Mouse (Mus musculus) embryonic facial prominence, embryonic 12.5 days (tissue): ENCODE results near the gene Cyp4x1. TPM values are rescaled to one million over a fixed set of nuclear protein-coding genes. Genes with fewer than 3 reads are reported as not detected.

Experiments used
- ATAC-seq: fragments of 200-750 bp; cut with Nextera tagmentation; 2 replicates; pipeline ENCODE4 v1.8.0; 2017; ENCODE audit not compliant: insufficient number of reproducible peaks, insufficient read depth, low FRiP score, low TSS enrichment
- H3K27ac ChIP-seq: fragments of 300-500 bp; sonication (generic); 2 replicates; pipeline ENCODE4 v1.5.1; 2016; ENCODE audit warnings: mild to moderate bottlenecking
- H3K27me3 ChIP-seq: fragments of 300-500 bp; sonication (generic); 2 replicates; pipeline ENCODE4 v1.6.1; 2016; ENCODE audit warnings: mild to moderate bottlenecking, moderate library complexity
- H3K36me3 ChIP-seq: fragments of 300-500 bp; sonication (generic); 2 replicates; pipeline ENCODE4 v1.6.1; 2016; ENCODE audit warnings: mild to moderate bottlenecking
- H3K4me1 ChIP-seq: fragments of 300-500 bp; sonication (generic); 2 replicates; pipeline ENCODE4 v1.6.1; 2016
- H3K4me2 ChIP-seq: fragments of 300-500 bp; sonication (generic); replicated peaks from 2 replicates; pipeline ENCODE4 v1.6.1; 2016; ENCODE audit warnings: mild to moderate bottlenecking, moderate library complexity
- H3K4me3 ChIP-seq: fragments of 300-500 bp; sonication (generic); 2 replicates; pipeline ENCODE4 v1.5.1; 2016; ENCODE audit warnings: mild to moderate bottlenecking
- H3K9ac ChIP-seq: fragments of 300-500 bp; sonication (generic); 2 replicates; pipeline ENCODE4 v1.6.1; 2016; ENCODE audit warnings: mild to moderate bottlenecking, moderate library complexity
- H3K9me3 ChIP-seq: fragments of 300-500 bp; sonication (generic); 2 replicates; pipeline ENCODE4 v1.6.1; 2016; ENCODE audit warnings: mild to moderate bottlenecking, moderate library complexity
- WGBS: fragments of 180-500 bp; shearing (Covaris S2); methylation state at CpG from one replicate; pipeline ENCODE4 v1.1.7; 2016; 5-methylcytosine and 5-hydroxymethylcytosine counted together
- polyA plus RNA-seq: library from polyadenylated mRNA; unstranded; fragments of >200 nt; fragmentation: Nextera tagmentation; extraction: Ambion mirVana; gene quantifications from 2 replicates; pipeline ENCODE4 v1.2.1, GENCODE M21; 2016

The Cyp4x1 gene
- polyA plus RNA-seq, 1 experiment from 2014 or later, result 0.51 TPM

DNA sequence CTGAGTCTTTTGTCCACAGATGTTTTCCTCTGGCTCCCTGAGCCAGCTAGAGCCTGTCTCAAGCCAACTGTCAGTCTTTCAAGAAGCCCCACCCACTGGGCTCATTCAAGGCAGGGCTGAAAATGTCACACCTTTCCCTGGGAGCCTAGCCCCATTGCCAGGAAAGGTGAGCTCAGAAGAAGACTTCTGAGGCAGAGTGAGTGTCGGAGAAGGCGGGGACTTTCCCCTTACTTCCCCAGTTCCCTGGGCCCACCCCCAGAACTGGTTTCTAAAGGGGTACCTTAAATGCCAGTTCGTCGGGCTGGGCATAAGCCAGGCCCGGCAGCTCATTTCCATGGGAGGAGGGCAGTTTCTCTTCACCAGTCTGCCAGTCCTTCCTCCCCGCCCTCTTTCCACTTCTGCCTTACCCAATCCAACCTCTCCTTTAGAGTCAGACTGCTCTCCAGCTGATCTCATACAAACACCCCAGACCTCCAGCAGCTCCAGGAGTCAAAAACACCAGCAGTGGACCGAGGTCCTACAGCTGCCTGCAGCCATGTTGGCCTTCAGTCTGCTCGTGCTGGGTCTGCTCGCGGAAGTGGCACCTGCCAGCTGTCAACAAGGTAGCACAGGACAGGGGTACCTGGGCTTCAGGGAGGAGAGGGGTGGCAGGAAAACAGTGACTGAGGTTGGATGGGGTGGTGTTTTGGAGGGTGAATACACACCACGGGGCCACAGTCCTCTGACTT is 45.3 kb downstream of the Cyp4x1 start, which contains the start of gene Pdzk1ip1:
Pdzk1ip1 (plus strand) TSS at position 98 of the 728 bp plus-strand sequence.
- Histone ChIP-seq H3K9ac (no peak within 1 kb of the TSS), H3K27me3 (peaks cover 38% of the 10 kb centered on the region), H3K9me3 (no peaks in the 10 kb centered on the region), H3K4me1 (no peaks in the 10 kb centered on the region), H3K4me2 (no peak within 1 kb of the TSS), H3K36me3 (no peaks in the 10 kb centered on the region), H3K4me3 (0 out of 2 replicates have a peak within 1 kb of the TSS, but pooled peaks have one; percentile 1), H3K27ac (no peak within 1 kb of the TSS)
- 25% methylated on average over 11 of the region's 11 CpGs for WGBS
- ATAC-seq, result no peak

DNA sequence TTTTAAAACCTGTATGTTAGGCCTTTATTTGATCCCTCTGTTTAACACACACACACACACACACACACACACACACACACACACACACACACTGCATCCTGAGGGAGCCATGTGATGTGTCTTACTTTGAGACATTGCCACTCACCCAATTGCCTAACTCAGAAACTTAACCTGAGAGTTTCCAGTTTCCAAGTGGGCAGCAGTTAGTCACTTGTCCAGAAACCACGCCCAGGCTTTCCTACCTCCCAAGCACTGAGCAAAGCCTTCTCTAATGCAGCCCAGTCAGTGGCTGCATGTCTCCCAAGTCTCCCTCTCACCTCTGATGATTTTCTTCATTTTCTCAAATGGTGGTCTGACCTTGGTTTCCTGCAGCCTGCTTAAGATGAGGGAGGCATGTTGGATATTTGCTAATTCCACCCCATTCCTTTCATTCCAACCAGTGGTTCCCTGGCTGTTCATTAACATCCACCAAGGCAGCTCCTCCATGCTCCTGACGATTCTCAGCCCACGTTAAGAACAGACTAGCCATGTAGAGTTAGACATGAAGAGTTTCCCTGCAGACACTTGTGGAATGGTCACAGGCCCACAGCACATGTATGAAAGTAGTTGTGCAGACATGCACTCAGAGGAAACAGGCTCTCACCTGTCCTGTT is 47.2 kb downstream of the Cyp4x1 start:
- no peak overlapping the region for H3K4me3 ChIP-seq
- H3K27me3 ChIP-seq, result peaks cover 31% of the 10 kb centered on the region
- no peaks in the 10 kb centered on the region for H3K4me1 ChIP-seq
- H3K27ac ChIP-seq, result no peak overlapping the region
- no peak overlapping the region for H3K4me2 ChIP-seq
- WGBS, result 63% methylated on average over 3 of the region's 3 CpGs
- H3K9ac ChIP-seq, result no peak overlapping the region
- no peaks in the 10 kb centered on the region for H3K36me3 ChIP-seq
- no peaks in the 10 kb centered on the region for H3K9me3 ChIP-seq
- ATAC-seq, result no peak

DNA sequence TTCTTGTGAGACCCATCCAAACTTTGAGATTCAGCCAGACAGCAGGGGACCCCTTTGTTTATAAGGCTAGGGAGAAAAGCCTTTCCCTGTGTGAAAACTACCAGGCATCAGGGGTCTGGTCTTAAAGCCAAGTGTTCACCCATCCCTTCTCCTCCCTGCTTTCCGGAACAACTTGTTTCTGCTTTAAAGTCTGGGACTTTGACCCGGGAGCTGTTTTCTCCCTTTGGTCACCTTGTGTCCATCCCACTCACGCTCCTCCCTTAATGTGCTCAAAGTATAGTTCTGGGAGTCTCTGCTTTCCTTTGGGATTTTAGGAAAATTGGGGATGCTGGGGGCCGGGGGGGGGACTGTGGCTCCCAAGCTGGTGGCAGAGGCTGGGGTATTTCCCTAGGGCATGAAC is 47.8 kb downstream of the Cyp4x1 start:
- peaks cover 31% of the 10 kb centered on the region for H3K27me3 ChIP-seq

DNA sequence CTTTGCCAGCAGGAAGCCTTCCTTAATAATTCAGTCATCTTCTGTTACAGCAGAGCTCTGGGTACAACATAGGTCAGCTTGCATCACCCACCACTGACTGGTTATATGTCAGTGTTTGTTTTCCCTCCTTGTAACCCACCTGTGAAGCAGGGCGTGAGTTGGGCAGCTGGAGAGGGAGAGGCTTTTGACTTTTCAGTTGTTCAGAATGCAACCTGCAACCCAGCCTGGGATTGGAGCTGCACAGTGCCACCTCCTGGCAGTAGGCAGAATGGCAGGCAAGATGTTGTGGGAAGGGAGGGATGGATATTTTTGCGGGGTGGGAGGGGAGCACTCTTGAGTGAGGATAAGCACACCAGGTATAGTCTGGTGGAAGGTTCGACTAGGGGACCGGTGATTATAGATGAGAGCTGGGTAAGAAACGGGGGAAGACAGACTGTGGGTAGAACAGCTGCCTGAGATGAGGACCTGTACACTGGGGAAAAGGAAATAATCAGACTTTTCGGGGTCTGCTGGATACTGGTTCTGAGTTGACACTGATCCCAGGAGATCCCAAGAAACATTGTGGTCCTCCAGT is 48.5 kb downstream of the Cyp4x1 start:
- no peaks in the 10 kb centered on the region for H3K9me3 ChIP-seq

More for the DNA sequence above, 47.8 kb downstream of the Cyp4x1 start:
- Histone ChIP-seq H3K9me3 (no peaks in the 10 kb centered on the region), H3K9ac (no peak overlapping the region), H3K4me2 (no peak overlapping the region), H3K4me1 (no peaks in the 10 kb centered on the region), H3K36me3 (no peaks in the 10 kb centered on the region), H3K4me3 (no peak overlapping the region), H3K27ac (no peak overlapping the region)
- WGBS, result 67% methylated on average over 4 of the region's 4 CpGs
- ATAC-seq, result no peak

DNA sequence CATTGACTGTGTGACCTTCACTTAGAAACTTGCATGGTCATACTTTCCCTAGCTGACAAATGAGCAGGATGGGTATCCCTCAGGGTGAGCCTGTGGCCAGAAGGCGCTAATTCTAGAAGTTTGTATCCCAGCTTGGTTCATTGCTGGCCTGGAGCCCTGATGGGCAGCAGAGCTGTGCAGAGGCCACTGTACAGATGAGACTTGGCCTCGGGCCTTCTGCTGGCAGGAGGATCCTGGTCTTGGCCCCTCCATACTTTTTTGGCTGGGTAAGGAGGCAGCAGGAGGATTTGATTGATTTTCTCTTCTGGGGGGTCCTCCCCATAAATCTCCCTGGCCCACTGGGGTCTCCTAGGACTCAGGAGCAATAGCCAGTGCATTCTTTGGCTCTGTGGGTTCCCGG is 51.0 kb downstream of the Cyp4x1 start:
- no peak overlapping the region for H3K4me3 ChIP-seq
- peaks cover 14% of the 10 kb centered on the region for H3K27me3 ChIP-seq
- no peak for ATAC-seq
- H3K9ac ChIP-seq, result no peak overlapping the region
- H3K4me2 ChIP-seq, result no peak overlapping the region
- no peaks in the 10 kb centered on the region for H3K4me1 ChIP-seq
- H3K9me3 ChIP-seq, result no peaks in the 10 kb centered on the region
- 85% methylated on average over 3 of the region's 3 CpGs for WGBS
- H3K36me3 ChIP-seq, result no peaks in the 10 kb centered on the region
- no peak overlapping the region for H3K27ac ChIP-seq

More for the DNA sequence above, 48.5 kb downstream of the Cyp4x1 start:
- WGBS, result 21% methylated on average over 6 of the region's 6 CpGs
- H3K27ac ChIP-seq, result no peak overlapping the region
- no peak overlapping the region for H3K4me2 ChIP-seq
- peaks cover 31% of the 10 kb centered on the region for H3K27me3 ChIP-seq
- no peaks in the 10 kb centered on the region for H3K36me3 ChIP-seq
- H3K9ac ChIP-seq, result no peak overlapping the region
- H3K4me1 ChIP-seq, result no peaks in the 10 kb centered on the region
- H3K4me3 ChIP-seq, result no peak overlapping the region
- ATAC-seq, result no peak

DNA sequence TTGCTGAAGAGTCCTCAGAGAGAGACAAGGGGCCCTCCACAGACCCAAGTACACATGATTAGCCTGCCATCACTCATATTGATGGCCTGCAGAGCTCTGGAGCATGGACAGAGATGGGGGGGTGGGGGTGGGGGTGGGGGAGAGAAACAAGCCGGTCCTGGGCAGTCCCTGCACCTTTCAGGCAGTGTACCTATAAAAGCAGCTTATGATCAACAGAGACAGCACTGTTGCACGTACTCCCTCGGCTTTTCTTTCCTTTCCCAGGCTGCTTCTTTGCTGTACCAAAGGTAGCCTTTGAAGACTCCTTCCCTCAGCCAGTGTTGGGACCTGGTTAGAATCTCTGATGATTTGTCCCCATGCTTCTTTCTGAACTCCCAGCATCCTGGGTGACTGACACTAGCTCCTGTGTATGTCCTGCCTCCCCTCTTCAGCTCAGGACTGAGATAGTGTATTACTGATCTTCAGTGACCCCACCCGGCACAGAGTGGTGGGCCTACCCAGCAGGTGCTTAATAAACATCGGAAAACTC is 54.2 kb downstream of the Cyp4x1 start:
- Histone ChIP-seq H3K27me3 (no peaks in the 10 kb centered on the region; the same call in 1 of the 2 replicates), H3K9me3 (no peaks in the 10 kb centered on the region), H3K4me3 (no peak overlapping the region), H3K4me1 (no peaks in the 10 kb centered on the region), H3K36me3 (no peaks in the 10 kb centered on the region), H3K9ac (no peak overlapping the region), H3K27ac (no peak overlapping the region), H3K4me2 (no peak overlapping the region)
- 0 out of 2 replicates have a peak, but pooled peaks have one; percentile 61 for ATAC-seq
- 11% methylated on average over 5 of the region's 5 CpGs for WGBS

DNA sequence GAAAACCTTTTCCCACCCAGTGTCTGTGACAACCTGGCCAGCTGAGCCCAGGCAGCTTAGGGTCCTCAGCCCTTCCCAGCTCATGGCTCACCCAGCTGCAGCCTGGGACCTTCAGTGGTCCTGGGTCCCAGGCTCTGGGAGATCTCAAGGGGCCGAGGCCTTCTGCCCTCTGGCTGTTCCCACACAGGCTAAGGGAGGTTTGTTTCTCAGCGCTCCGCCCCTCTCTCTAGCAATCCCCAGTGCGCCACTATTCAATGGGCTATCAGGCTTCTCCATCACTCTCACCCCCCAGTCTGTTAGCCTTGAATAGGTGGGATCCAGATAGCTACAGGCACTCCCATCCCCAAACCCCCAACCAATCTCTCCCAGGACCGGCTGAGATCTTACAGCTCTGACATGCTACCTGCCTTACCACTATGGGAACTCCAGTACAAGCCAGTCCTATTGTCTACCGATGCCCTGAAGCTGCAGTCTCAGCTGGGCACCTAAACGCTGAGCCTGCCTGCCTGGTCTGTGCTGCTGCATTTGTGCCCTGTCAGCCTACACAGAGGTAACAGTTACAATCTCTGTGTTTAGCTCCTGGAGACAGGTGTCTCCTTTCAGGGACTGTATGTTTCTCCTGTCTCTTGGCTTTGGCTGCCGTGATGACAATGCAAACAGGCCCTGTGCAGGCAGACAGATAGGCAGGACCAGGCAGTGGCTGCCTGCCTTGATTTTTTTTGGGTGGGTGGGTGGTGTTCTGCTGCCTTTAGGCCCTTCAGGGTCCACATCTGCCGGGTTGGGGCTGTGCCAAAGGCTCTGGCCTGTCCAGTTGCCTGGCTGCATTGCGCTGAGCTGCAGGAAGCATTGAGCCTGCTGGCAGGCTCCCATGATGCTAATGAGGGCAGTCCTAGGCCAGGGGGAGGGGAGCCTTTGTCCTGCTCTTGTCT is 54.9 kb downstream of the Cyp4x1 start:
- H3K9ac ChIP-seq, result no peak overlapping the region
- H3K4me3 ChIP-seq, result no peak overlapping the region
- no peaks in the 10 kb centered on the region; the same call in 1 of the 2 replicates for H3K27me3 ChIP-seq
- H3K9me3 ChIP-seq, result no peaks in the 10 kb centered on the region
- WGBS, result 18% methylated on average over 10 of the region's 10 CpGs
- H3K36me3 ChIP-seq, result no peaks in the 10 kb centered on the region
- no peak overlapping the region for H3K4me2 ChIP-seq
- 0 out of 2 replicates have a peak, but pooled peaks have one; percentile 36 for ATAC-seq
- no peaks in the 10 kb centered on the region for H3K4me1 ChIP-seq
- no peak overlapping the region for H3K27ac ChIP-seq

DNA sequence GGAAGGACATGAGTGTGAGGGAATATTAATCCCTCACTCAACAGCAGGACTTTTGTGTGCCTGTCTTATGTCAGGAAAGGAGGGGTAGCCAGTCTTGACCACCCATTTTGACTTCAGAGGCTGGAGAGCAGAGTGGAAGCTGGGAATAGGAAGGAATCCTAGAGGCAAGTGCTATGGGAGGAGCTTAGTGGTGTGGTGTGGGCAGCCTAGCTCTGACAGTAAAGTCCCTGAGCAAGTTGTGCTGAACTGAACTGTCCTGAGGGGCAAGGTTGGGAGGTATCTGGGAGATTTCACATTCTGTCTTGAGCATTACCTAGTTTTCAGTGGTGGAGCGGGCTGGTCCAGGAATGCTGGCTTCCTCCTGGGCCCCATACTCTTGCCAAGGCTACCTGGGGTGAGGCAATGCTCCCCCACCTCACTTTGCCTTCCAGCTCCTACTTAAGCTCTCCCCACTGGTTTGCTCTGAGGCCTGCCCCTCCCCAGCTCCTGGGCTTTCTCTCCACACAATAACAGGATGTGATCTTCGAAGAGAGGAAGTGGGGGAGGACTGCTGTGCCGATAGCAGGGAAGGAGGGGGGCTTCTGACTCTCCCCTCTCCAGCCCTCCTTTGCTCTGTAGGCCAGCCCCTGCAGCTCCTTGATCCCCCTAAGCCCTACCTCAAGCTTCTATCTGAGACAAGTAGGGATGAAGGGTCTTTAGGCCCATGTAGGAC is 58.7 kb downstream of the Cyp4x1 start:
- H3K36me3 ChIP-seq, result no peaks in the 10 kb centered on the region
- no peaks in the 10 kb centered on the region for H3K4me1 ChIP-seq
- H3K9me3 ChIP-seq, result no peaks in the 10 kb centered on the region
- H3K27me3 ChIP-seq, result peaks cover 1% of the 10 kb centered on the region; the same call in 1 of the 2 replicates
- no peak overlapping the region for H3K4me3 ChIP-seq
- H3K27ac ChIP-seq, result 0 out of 2 replicates have a peak overlapping the region, but pooled peaks have one; percentile 23
- H3K9ac ChIP-seq, result no peak overlapping the region
- ATAC-seq, result no peak
- whole genome bisulfite sequencing, result 39% methylated on average over 3 of the region's 3 CpGs
- no peak overlapping the region for H3K4me2 ChIP-seq

DNA sequence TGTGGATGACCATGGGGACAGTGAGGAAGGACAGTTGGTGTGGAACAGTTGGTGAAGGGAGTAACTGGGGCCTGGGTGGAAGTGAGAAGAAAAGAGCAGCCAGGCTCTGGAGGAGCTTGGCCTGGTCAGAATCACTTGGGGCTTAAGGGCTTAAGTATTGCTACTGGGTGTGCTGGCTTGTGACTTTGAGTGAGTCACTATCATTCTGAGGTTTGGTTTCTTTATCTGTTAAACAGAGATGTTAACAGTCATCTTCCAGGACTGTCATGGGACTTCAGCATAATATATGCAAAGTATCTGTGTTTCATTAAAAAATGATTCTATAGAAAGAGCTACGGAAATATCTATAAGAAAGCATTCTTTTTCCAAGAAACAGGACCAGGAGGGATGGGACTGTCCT is 59.3 kb downstream of the Cyp4x1 start:
- no peak for ATAC-seq
- Histone ChIP-seq H3K9me3 (no peaks in the 10 kb centered on the region), H3K4me3 (no peak overlapping the region), H3K27me3 (peaks cover 6% of the 10 kb centered on the region; the same call in 1 of the 2 replicates), H3K27ac (no peak overlapping the region), H3K4me1 (no peaks in the 10 kb centered on the region), H3K9ac (no peak overlapping the region), H3K4me2 (no peak overlapping the region), H3K36me3 (no peaks in the 10 kb centered on the region)
- 82% methylated on average over 1 of the region's 1 CpGs for WGBS

DNA sequence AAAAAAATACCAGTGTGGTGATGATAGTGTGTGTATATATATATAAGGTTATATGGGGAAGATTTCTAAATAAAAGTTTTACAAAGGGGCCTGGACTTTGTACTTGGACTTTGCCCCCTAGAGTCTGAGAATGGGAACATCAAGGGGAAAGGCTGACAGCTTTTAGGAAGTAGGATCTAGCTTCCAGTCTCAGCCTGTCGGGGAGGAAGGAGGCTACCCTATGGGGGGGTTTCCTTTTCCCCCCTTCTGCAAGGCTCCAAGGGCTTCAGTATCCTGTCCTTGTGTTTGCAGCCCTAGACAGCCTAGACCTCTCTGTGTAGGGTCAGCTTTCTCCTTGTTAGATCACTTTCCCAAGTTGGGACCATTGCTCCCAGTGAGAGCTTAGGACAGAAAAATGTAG is 62.4 kb downstream of the Cyp4x1 start:
- Histone ChIP-seq H3K9ac (no peak overlapping the region), H3K27ac (no peak overlapping the region), H3K4me1 (no peaks in the 10 kb centered on the region), H3K36me3 (no peaks in the 10 kb centered on the region), H3K4me3 (no peak overlapping the region), H3K27me3 (peaks cover 15% of the 10 kb centered on the region; the same call in 1 of the 2 replicates), H3K4me2 (no peak overlapping the region), H3K9me3 (no peaks in the 10 kb centered on the region)
- 40% methylated on average over 1 of the region's 1 CpGs for WGBS
- no peak for ATAC-seq
